Mouse (Mus musculus) CH12.LX (cell line): ENCODE measurements around the gene Olfr1174-ps.

Experiments used
- CHD1 ChIP-seq: IDR thresholded peaks from 2 replicates; pipeline ENCODE4 v1.6.1; 2012; ENCODE audit warnings: low read depth, low read length, improper control_type of control experiment, inconsistent platforms
- CTCF ChIP-seq, 2 experiments: IDR thresholded peaks in 1 of 2; conservative IDR thresholded peaks in 1 of 2; 2 replicates each; pipeline ENCODE4 v1.5.1; 2011 to 2012; ENCODE audit warnings: low read depth in 2 of 2, low read length in 2 of 2, improper control_type of control experiment in 1 of 2, inconsistent platforms in 1 of 2, mild to moderate bottlenecking in 1 of 2, moderate library complexity in 1 of 2
- USF1 ChIP-seq: IDR thresholded peaks from 2 replicates; pipeline ENCODE4 v1.6.1; 2014; ENCODE audit warnings: low read depth, mild to moderate bottlenecking, inconsistent platforms, low read length, improper control_type of control experiment

- TF ChIP-seq CTCF (conservative IDR thresholded peaks at IDR 0.05 in 1 of 2, IDR thresholded peaks at IDR 0.05 in 1 of 2; ENCODE audit: low read depth in 2 of 2, low read length in 2 of 2) (no peak), USF1 (no peak), CHD1 (no peak)
Observed at GRCm38 (mm10) chr2:88336421-88336820, 21.5 kb upstream of the Olfr1174-ps start, which contains the start of gene Olfr1176.
